9 mouse cellular contexts compared by ENCODE assay signal in genomic region chr7:111720511-111721307, GRCm38 (mm10). TPM values are rescaled to one million over a fixed set of nuclear protein-coding genes. Genes with fewer than 3 reads are reported as not detected.
DNase-seq lines count a peak whose midpoint lies in the region; ATAC-seq and TF ChIP-seq lines count a peak whose summit lies in the region.
"Had no signal": no experiment of that assay in that cellular context is flagged by ENCODE, and none has a peak within 500 bp of the region (broad histone marks: within the 10 kb centered on the region; RNA-seq: fewer than 3 reads in every experiment).

No protein-coding gene starts in this region.

- no peaks in the 10 kb centered on the region for H3K9me3 ChIP-seq in hindbrain, embryonic 14.5 days (ENCODE audit: control insufficient read depth, low read length)
- no peaks in the 10 kb centered on the region for H3K9me3 ChIP-seq in hindbrain, embryonic 13.5 days
- H3K9me3 ChIP-seq in intestine, embryonic 15.5 days, result no peaks in the 10 kb centered on the region
- no peaks in the 10 kb centered on the region for H3K9me3 ChIP-seq in lung, postnatal 0 days (ENCODE audit: low read length)
- H3K9me3 ChIP-seq in neural tube, embryonic 15.5 days (replicated peaks), result no peaks in the 10 kb centered on the region
- H3K9me3 ChIP-seq: megakaryocyte, embryonic 14.5 days had no signal

- no peak for ATAC-seq in hindbrain, embryonic 14.5 days (ENCODE audit: low FRiP score)
- no peak for ATAC-seq in hindbrain, embryonic 13.5 days (ENCODE audit: low FRiP score)
- ATAC-seq in intestine, embryonic 15.5 days, result peak; percentile 51; the same call in 1 of the 2 replicates
- peak; percentile 60 for ATAC-seq in lung, postnatal 0 days
- no peak for ATAC-seq in neural tube, embryonic 15.5 days (ENCODE audit: low FRiP score)

- 79% methylated on average over 8 of the region's 8 CpGs for WGBS in hindbrain, embryonic 14.5 days
- WGBS in hindbrain, embryonic 13.5 days, result 75% methylated on average over 8 of the region's 8 CpGs
- 53% methylated on average over 8 of the region's 8 CpGs for WGBS in intestine, embryonic 15.5 days
- WGBS in lung, postnatal 0 days, result 52% methylated on average over 8 of the region's 8 CpGs
- 78% methylated on average over 8 of the region's 8 CpGs for WGBS in neural tube, embryonic 15.5 days

- peaks cover 7% of the 10 kb centered on the region for H3K4me1 ChIP-seq in hindbrain, embryonic 14.5 days (replicated peaks; ENCODE audit: control insufficient read depth, insufficient read depth, low read length)
- H3K4me1 ChIP-seq in hindbrain, embryonic 13.5 days (replicated peaks), result peaks cover 10% of the 10 kb centered on the region; the same call in 1 of the 2 replicates
- H3K4me1 ChIP-seq in intestine, embryonic 15.5 days (replicated peaks), result peaks cover 5% of the 10 kb centered on the region; the same call in 1 of the 2 replicates
- H3K4me1 ChIP-seq in lung, postnatal 0 days (ENCODE audit: insufficient read depth, low read depth, low read length), result peaks cover 20% of the 10 kb centered on the region; the same call in 1 of the 2 replicates
- 0 out of 2 replicates have a peak, but pooled peaks cover 9% of the 10 kb centered on the region for H3K4me1 ChIP-seq in neural tube, embryonic 15.5 days
- H3K4me1 ChIP-seq: megakaryocyte, embryonic 14.5 days had no signal

- no peaks in the 10 kb centered on the region for H3K36me3 ChIP-seq in hindbrain, embryonic 14.5 days (replicated peaks; ENCODE audit: control insufficient read depth, insufficient read depth)
- no peaks in the 10 kb centered on the region for H3K36me3 ChIP-seq in hindbrain, embryonic 13.5 days
- no peaks in the 10 kb centered on the region for H3K36me3 ChIP-seq in intestine, embryonic 15.5 days
- H3K36me3 ChIP-seq in lung, postnatal 0 days (ENCODE audit: insufficient read depth, low read length), result no peaks in the 10 kb centered on the region
- H3K36me3 ChIP-seq in neural tube, embryonic 15.5 days, result no peaks in the 10 kb centered on the region

- H3K4me2 ChIP-seq in hindbrain, embryonic 14.5 days (replicated peaks), result no peak overlapping the region
- H3K4me2 ChIP-seq in hindbrain, embryonic 13.5 days, result no peak overlapping the region
- H3K4me2 ChIP-seq in intestine, embryonic 15.5 days (replicated peaks), result no peak overlapping the region; the same call in 1 of the 2 replicates
- no peak overlapping the region for H3K4me2 ChIP-seq in lung, postnatal 0 days (replicated peaks; ENCODE audit: low read depth, low read length)
- H3K4me2 ChIP-seq in neural tube, embryonic 15.5 days, result no peak overlapping the region

- 0 out of 2 replicates have a peak overlapping the region, but pooled peaks have one; percentile 1 for H3K27ac ChIP-seq in hindbrain, embryonic 14.5 days
- no peak overlapping the region; the same call in 1 of the 2 replicates for H3K27ac ChIP-seq in hindbrain, embryonic 13.5 days
- peak overlapping the region; percentile 79 for H3K27ac ChIP-seq in intestine, embryonic 15.5 days
- H3K27ac ChIP-seq in lung, postnatal 0 days (ENCODE audit: low read length), result peak overlapping the region; percentile 59
- no peak overlapping the region for H3K27ac ChIP-seq in neural tube, embryonic 15.5 days (replicated peaks)

- no peak overlapping the region; the same call in 1 of the 2 replicates for H3K9ac ChIP-seq in hindbrain, embryonic 14.5 days
- H3K9ac ChIP-seq in hindbrain, embryonic 13.5 days, result no peak overlapping the region
- no peak overlapping the region for H3K9ac ChIP-seq in intestine, embryonic 15.5 days
- no peak overlapping the region for H3K9ac ChIP-seq in lung, postnatal 0 days (replicated peaks; ENCODE audit: low read depth)
- no peak overlapping the region for H3K9ac ChIP-seq in neural tube, embryonic 15.5 days (replicated peaks)

- no peak for TF ChIP-seq CTCF in lung, postnatal 0 days (IDR thresholded peaks at IDR 0.05)

- no peak overlapping the region for H3K4me3 ChIP-seq in hindbrain, embryonic 14.5 days (replicated peaks; ENCODE audit: low read length)
- no peak overlapping the region for H3K4me3 ChIP-seq in hindbrain, embryonic 13.5 days
- no peak overlapping the region for H3K4me3 ChIP-seq in intestine, embryonic 15.5 days (replicated peaks)
- H3K4me3 ChIP-seq in lung, postnatal 0 days (ENCODE audit: low read depth, low read length), result no peak overlapping the region
- H3K4me3 ChIP-seq in neural tube, embryonic 15.5 days (replicated peaks), result no peak overlapping the region
- H3K4me3 ChIP-seq: megakaryocyte, embryonic 14.5 days had no signal

- H3K27me3 ChIP-seq in hindbrain, embryonic 14.5 days (ENCODE audit: control insufficient read depth, insufficient read depth, low read length), result no peaks in the 10 kb centered on the region
- no peaks in the 10 kb centered on the region for H3K27me3 ChIP-seq in hindbrain, embryonic 13.5 days
- no peaks in the 10 kb centered on the region for H3K27me3 ChIP-seq in intestine, embryonic 15.5 days (replicated peaks)
- H3K27me3 ChIP-seq in lung, postnatal 0 days (replicated peaks; ENCODE audit: insufficient read depth, low read length), result no peaks in the 10 kb centered on the region
- no peaks in the 10 kb centered on the region for H3K27me3 ChIP-seq in neural tube, embryonic 15.5 days (replicated peaks)
- H3K27me3 ChIP-seq: megakaryocyte, embryonic 14.5 days had no signal

- no peak for TF ChIP-seq EP300 in lung, postnatal 0 days (IDR thresholded peaks at IDR 0.05)

- DNase-seq in hindbrain, embryonic 14.5 days (ENCODE audit: low spot score), result no peak
- DNase-seq in frontal cortex, postnatal 10 days (ENCODE audit: low spot score in 2 of 2), result peak; percentile 59 to 66
- peak; percentile 35 for DNase-seq in lung, postnatal 0 days (ENCODE audit: low spot score)
- no peak for DNase-seq in spleen, postnatal 36 days (ENCODE audit: low spot score in 2 of 2)
- no peak for DNase-seq in adrenal gland, postnatal 14 days

RNA-seq across cellular contexts. Expression of gene Galnt18, which starts 59.1 kb away (rescaled TPM):
- 10.9 and 14.2 TPM in 2 replicates for polyA plus RNA-seq in hindbrain, embryonic 14.5 days (2014; fragmentation: Nextera tagmentation; extraction: Ambion mirVana)
- polyA plus RNA-seq in hindbrain, embryonic 13.5 days (2015; fragmentation: Nextera tagmentation; extraction: Ambion mirVana), result 10.4 and 10.6 TPM in 2 replicates
- polyA plus RNA-seq in intestine, embryonic 15.5 days (2015; fragmentation: Nextera tagmentation; extraction: Ambion mirVana), result 19.4 and 21.3 TPM in 2 replicates
- polyA plus RNA-seq in lung, postnatal 0 days (2015; fragmentation: Nextera tagmentation; extraction: Ambion mirVana), result 112 and 125 TPM in 2 replicates
- 18.4 and 24.1 TPM in 2 replicates for total RNA-seq in adrenal gland, postnatal 14 days (2021)
- 16.5 and 21.3 TPM in 2 replicates for polyA plus RNA-seq in neural tube, embryonic 15.5 days (2015; fragmentation: Nextera tagmentation; extraction: Ambion mirVana)

Comparison
In these comparisons a context has a peak if more than half of its experiments do, and no peak if none do; other contexts are left out.
1. H3K27ac ChIP-seq: peak in hindbrain, embryonic 14.5 days (single experiment), intestine, embryonic 15.5 days (single experiment) and lung, postnatal 0 days (single experiment); none in hindbrain, embryonic 13.5 days (single experiment) and neural tube, embryonic 15.5 days (single experiment).
2. ATAC-seq: peak in intestine, embryonic 15.5 days (single experiment) and lung, postnatal 0 days (single experiment); none in hindbrain, embryonic 14.5 days (single experiment), hindbrain, embryonic 13.5 days (single experiment) and neural tube, embryonic 15.5 days (single experiment).
3. DNase-seq: peak in frontal cortex, postnatal 10 days (2 of 2) and lung, postnatal 0 days (single experiment); none in hindbrain, embryonic 14.5 days (single experiment), spleen, postnatal 36 days (0 of 2) and adrenal gland, postnatal 14 days (single experiment).